Mouse (Mus musculus): ENCODE measurements around the gene Pcdh9.

DNA sequence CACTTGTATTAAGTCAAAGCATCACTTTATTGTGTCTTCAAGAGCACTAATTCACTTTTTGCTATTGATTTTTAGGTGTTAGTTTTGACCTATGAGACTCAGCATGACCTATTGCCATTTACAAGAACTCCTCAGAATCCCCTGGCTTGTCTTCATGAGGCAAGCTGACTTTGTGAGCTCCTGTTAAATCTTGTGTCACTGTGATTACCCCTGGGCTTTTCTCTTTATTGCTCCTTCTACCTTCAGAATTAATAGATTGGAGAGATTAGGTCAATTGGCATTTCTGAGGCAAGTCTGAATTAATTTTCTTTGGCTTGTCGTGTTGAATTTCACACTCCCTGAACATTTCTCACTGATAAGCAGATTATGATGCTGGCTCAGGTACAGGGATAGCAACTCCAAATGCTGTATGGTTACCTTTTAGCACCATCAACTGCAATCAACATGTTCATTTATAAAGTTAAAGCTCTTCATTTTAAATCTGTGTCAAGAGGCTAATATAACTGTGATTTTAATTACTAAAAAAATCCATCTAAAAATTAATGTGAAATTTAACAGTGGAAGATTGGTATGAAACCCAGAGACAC is 44.3 kb downstream of the Pcdh9 start:
- no peak for TF ChIP-seq CTCF (IDR thresholded peaks at IDR 0.05; ENCODE audit: low read depth, low read length)
- no peak for TF ChIP-seq POLR2A (IDR thresholded peaks at IDR 0.05; ENCODE audit: extremely low read depth, insufficient read depth, low read length)

Measured in liver, adult 2 months (tissue).